ENCODE assay signal across 23 mouse cellular contexts in genomic region chr8:76509201-76509600, GRCm38 (mm10).
"Had no signal": no experiment of that assay in that cellular context is flagged by ENCODE, and none has a peak within 500 bp of the region (broad histone marks: within the 10 kb centered on the region; RNA-seq: fewer than 3 reads in every experiment).

No protein-coding gene starts in this region.

- H3K9me3 ChIP-seq: heart, embryonic 10.5 days; heart, embryonic 12.5 days; hindbrain, embryonic 10.5 days; hindbrain, embryonic 12.5 days; intestine, embryonic 15.5 days; limb, embryonic 12.5 days; limb, embryonic 15.5 days; liver, embryonic 12.5 days had no signal

- H3K4me2 ChIP-seq: heart, embryonic 12.5 days; hindbrain, embryonic 12.5 days; hindbrain, embryonic 14.5 days; intestine, embryonic 15.5 days; limb, embryonic 12.5 days; limb, embryonic 15.5 days; liver, embryonic 12.5 days had no signal

- ATAC-seq: hindbrain, embryonic 16.5 days; inflammation-experienced regulatory T-cells, adult 6 months; intestine, embryonic 15.5 days; intestine, postnatal 0 days; liver, embryonic 12.5 days had no signal

- H3K27ac ChIP-seq: heart, embryonic 10.5 days; hindbrain, embryonic 10.5 days; hindbrain, embryonic 12.5 days; hindbrain, embryonic 14.5 days; intestine, embryonic 15.5 days; limb, embryonic 12.5 days; limb, embryonic 15.5 days; liver, embryonic 12.5 days; liver, embryonic 14.5 days had no signal

- H3K27me3 ChIP-seq: heart, embryonic 12.5 days; hindbrain, embryonic 12.5 days; intestine, embryonic 15.5 days; limb, embryonic 12.5 days; limb, embryonic 15.5 days; liver, embryonic 12.5 days had no signal

- H3K4me1 ChIP-seq: heart, embryonic 10.5 days; heart, embryonic 12.5 days; hindbrain, embryonic 10.5 days; hindbrain, embryonic 12.5 days; intestine, embryonic 15.5 days; limb, embryonic 12.5 days; limb, embryonic 15.5 days; liver, embryonic 12.5 days had no signal

- H3K36me3 ChIP-seq: heart, embryonic 10.5 days; heart, embryonic 12.5 days; hindbrain, embryonic 10.5 days; hindbrain, embryonic 12.5 days; intestine, embryonic 15.5 days; limb, embryonic 12.5 days; limb, embryonic 15.5 days; liver, embryonic 12.5 days had no signal

- H3K4me3 ChIP-seq: heart, embryonic 10.5 days; heart, embryonic 12.5 days; hindbrain, embryonic 10.5 days; hindbrain, embryonic 12.5 days; intestine, embryonic 15.5 days; limb, embryonic 12.5 days; limb, embryonic 15.5 days; liver, embryonic 12.5 days had no signal

- DNase-seq: heart, adult 18-20 months; heart, postnatal 10 days; heart, postnatal 4 days; kidney, adult 18-20 months; kidney, adult 8-10 months; kidney, postnatal 10 days; kidney, postnatal 36 days; layer of hippocampus, adult 9-11 months; layer of hippocampus, postnatal 36 days; left cerebral cortex, postnatal 4 days had no signal

- H3K9ac ChIP-seq: heart, embryonic 12.5 days; hindbrain, embryonic 12.5 days; hindbrain, embryonic 14.5 days; intestine, embryonic 15.5 days; limb, embryonic 12.5 days; limb, embryonic 15.5 days; liver, embryonic 12.5 days; liver, embryonic 14.5 days had no signal
